Mouse (Mus musculus): ENCODE results near the gene Arl6ip1. TPM values are rescaled to one million over a fixed set of nuclear protein-coding genes. Genes with fewer than 3 reads are reported as not detected.

Arl6ip1 gene
- polyA plus RNA-seq, 1 experiment: 88.7 TPM

- 0 out of 2 replicates have a peak, but pooled peaks cover 3% of the 10 kb centered on the region for H3K4me1 ChIP-seq (ENCODE audit: control insufficient read depth, insufficient read depth, insufficient read length, low read length)
- no peak overlapping the region for H3K27ac ChIP-seq (replicated peaks; ENCODE audit: low read depth, low read length)
- H3K4me3 ChIP-seq (ENCODE audit: insufficient read depth, low read depth, low read length): no peak overlapping the region
Observed at GRCm38 (mm10) chr7:118123512-118124411, 5.7 kb downstream of the Arl6ip1 start.

- H3K4me1 ChIP-seq (ENCODE audit: control insufficient read depth, insufficient read depth, insufficient read length, low read length): 0 out of 2 replicates have a peak, but pooled peaks cover 3% of the 10 kb centered on the region
- no peak overlapping the region for H3K4me3 ChIP-seq (ENCODE audit: insufficient read depth, low read depth, low read length)
- no peak overlapping the region for H3K27ac ChIP-seq (replicated peaks; ENCODE audit: low read depth, low read length)
Observed at GRCm38 (mm10) chr7:118122235-118122634, 7.2 kb downstream of the Arl6ip1 start.

DNA sequence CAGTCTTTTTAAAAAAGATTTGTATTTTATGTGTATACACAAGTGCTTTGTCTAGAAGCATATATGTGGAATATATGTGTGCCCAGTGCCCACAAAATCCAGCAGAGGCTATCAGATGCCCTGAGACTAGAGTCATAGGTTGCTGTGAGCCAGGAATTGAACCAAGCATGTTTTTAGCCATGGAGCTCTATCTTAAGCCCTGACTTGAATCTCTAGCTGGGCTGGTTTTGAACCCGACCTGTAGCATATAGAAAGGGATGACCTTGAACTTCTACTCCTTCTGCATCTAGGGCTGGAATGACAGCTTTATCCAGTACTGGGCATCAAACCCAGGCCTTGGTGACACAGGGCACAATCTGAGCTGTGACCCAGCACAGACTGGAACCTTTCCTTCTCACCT is 8.8 kb downstream of the Arl6ip1 start:
- no peak overlapping the region for H3K27ac ChIP-seq (replicated peaks; ENCODE audit: low read depth, low read length)

GRCm38 (mm10) chr7:118119946-118120345 is 9.5 kb downstream of the Arl6ip1 start:
- H3K4me3 ChIP-seq (ENCODE audit: insufficient read depth, low read depth, low read length): no peak overlapping the region
- peaks cover 1% of the 10 kb centered on the region; the same call in 1 of the 2 replicates for H3K4me1 ChIP-seq (ENCODE audit: control insufficient read depth, insufficient read depth, insufficient read length, low read length)
- no peak overlapping the region for H3K27ac ChIP-seq (replicated peaks; ENCODE audit: low read depth, low read length)

More for the DNA sequence above, 8.8 kb downstream of the Arl6ip1 start:
- Histone ChIP-seq H3K4me1 (ENCODE audit: control insufficient read depth, insufficient read depth, insufficient read length, low read length) (no peaks in the 10 kb centered on the region), H3K4me3 (ENCODE audit: insufficient read depth, low read depth, low read length) (no peak overlapping the region)

DNA sequence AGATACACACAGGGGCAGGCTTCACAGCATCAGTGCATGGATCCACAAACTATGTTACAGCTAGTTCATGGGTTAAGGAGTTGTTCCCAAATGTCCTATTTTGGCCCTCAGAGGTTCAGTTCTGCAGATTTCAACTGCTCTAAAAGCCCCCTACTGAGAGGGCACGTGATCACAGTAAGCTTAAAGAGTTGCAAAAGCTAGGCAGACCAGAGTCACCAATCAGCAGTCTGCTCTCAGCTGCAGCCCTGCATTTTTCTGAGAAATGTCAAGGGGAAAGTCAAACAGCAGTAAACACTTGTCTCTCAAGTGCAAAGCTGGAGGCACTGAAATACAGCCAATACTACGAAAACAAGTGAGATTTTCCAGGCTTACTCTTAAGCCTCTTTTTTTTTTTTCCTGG is 10.3 kb downstream of the Arl6ip1 start:
- H3K27ac ChIP-seq (replicated peaks; ENCODE audit: low read depth, low read length): no peak overlapping the region
- peaks cover 7% of the 10 kb centered on the region; the same call in 1 of the 2 replicates for H3K4me1 ChIP-seq (ENCODE audit: control insufficient read depth, insufficient read depth, insufficient read length, low read length)

GRCm38 (mm10) chr7:118118426-118118825 is 11.0 kb downstream of the Arl6ip1 start:
- Histone ChIP-seq H3K4me1 (ENCODE audit: control insufficient read depth, insufficient read depth, insufficient read length, low read length) (peaks cover 7% of the 10 kb centered on the region; the same call in 1 of the 2 replicates), H3K27ac (replicated peaks; ENCODE audit: low read depth, low read length) (no peak overlapping the region), H3K4me3 (ENCODE audit: insufficient read depth, low read depth, low read length) (no peak overlapping the region)

More for the DNA sequence above, 10.3 kb downstream of the Arl6ip1 start:
- H3K4me3 ChIP-seq (ENCODE audit: insufficient read depth, low read depth, low read length): no peak overlapping the region

- H3K4me3 ChIP-seq (ENCODE audit: insufficient read depth, low read depth, low read length): no peak overlapping the region
- peaks cover 10% of the 10 kb centered on the region; the same call in 1 of the 2 replicates for H3K4me1 ChIP-seq (ENCODE audit: control insufficient read depth, insufficient read depth, insufficient read length, low read length)
- 0 out of 2 replicates have a peak overlapping the region, but pooled peaks have one; percentile 19 for H3K27ac ChIP-seq (replicated peaks; ENCODE audit: low read depth, low read length)
Observed at GRCm38 (mm10) chr7:118117539-118118210, 11.8 kb downstream of the Arl6ip1 start.

DNA sequence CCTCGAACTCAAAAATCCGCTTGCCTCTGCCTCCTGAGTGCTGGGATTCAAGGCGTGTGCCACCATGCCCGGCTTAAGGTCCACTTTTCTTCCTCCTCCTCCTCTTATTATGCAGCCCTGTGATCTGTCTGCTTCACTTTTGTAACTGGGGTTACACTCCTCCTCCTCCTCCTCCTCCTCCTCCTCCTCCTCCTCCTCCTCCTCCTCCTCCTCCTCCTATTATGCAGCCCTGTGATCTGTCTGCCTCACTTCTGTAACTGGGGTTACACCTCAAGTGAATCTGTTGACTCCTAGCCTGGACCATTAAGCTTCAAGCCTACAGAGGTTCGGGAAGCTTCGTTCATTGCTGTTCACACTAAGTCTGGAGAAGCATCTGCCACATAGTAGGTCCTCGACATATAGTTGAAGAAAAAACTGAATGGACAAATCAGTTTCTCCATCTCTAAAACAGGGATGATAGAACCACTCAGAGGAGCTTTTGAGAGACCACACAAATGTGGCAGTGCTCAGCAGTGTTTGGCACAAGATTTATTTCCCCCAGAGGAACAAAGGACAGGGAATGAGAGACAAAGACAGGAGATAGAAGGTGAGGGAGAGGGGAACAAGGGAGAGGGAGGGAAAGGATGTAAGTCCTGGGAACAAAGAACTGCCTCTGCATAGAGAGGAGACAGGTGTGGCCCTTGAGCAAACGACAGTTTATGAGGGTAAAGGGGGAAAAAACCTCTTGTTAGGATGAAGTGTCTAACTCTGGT is 12.5 kb downstream of the Arl6ip1 start:
- Histone ChIP-seq H3K27ac (replicated peaks; ENCODE audit: low read depth, low read length) (no peak overlapping the region), H3K4me3 (ENCODE audit: insufficient read depth, low read depth, low read length) (no peak overlapping the region), H3K4me1 (ENCODE audit: control insufficient read depth, insufficient read depth, insufficient read length, low read length) (peaks cover 13% of the 10 kb centered on the region; the same call in 1 of the 2 replicates)

GRCm38 (mm10) chr7:118115877-118116568 is 13.4 kb downstream of the Arl6ip1 start, which contains the start of gene Rps15a:
Gene Rps15a (minus strand): TSS chr7:118116188.
- H3K4me1 ChIP-seq (ENCODE audit: control insufficient read depth, insufficient read depth, insufficient read length, low read length): peaks cover 13% of the 10 kb centered on the region; the same call in 1 of the 2 replicates
- peak within 1 kb of the TSS; percentile 69 for H3K27ac ChIP-seq (replicated peaks; ENCODE audit: low read depth, low read length)
- peak within 1 kb of the TSS; percentile 91 for H3K4me3 ChIP-seq (ENCODE audit: insufficient read depth, low read depth, low read length)

GRCm38 (mm10) chr7:118115533-118115876 is 14.0 kb downstream of the Arl6ip1 start:
- Histone ChIP-seq H3K4me1 (ENCODE audit: control insufficient read depth, insufficient read depth, insufficient read length, low read length) (peaks cover 13% of the 10 kb centered on the region; the same call in 1 of the 2 replicates), H3K27ac (replicated peaks; ENCODE audit: low read depth, low read length) (peak overlapping the region; percentile 44), H3K4me3 (ENCODE audit: insufficient read depth, low read depth, low read length) (peak overlapping the region; percentile 91)

GRCm38 (mm10) chr7:118113541-118114297 is 15.7 kb downstream of the Arl6ip1 start:
- no peak overlapping the region for H3K27ac ChIP-seq (replicated peaks; ENCODE audit: low read depth, low read length)
- no peak overlapping the region for H3K4me3 ChIP-seq (ENCODE audit: insufficient read depth, low read depth, low read length)
- H3K4me1 ChIP-seq (ENCODE audit: control insufficient read depth, insufficient read depth, insufficient read length, low read length): peaks cover 13% of the 10 kb centered on the region; the same call in 1 of the 2 replicates

DNA sequence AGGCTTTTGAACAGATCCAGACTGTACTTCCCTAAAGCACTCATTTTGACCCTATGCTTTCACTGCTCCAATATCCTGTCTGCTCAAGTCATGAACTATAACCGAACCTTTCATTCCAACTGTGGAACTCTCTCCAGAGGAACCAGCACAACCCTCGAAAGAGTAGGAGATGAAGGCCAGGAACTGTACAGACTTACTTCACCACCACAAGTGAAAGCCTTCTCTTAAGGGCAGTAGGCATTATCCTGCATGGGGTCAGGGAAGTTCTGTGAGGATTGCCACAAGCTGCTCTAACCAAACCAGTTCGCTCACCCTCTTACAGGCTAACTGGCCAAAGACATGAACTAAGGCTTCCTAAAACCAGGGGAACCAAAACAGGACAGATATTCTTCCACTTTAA is 18.3 kb downstream of the Arl6ip1 start:
- no peak overlapping the region for H3K4me3 ChIP-seq (ENCODE audit: insufficient read depth, low read depth, low read length)
- H3K27ac ChIP-seq (replicated peaks; ENCODE audit: low read depth, low read length): no peak overlapping the region

GRCm38 (mm10) chr7:118107671-118108070 is 21.8 kb downstream of the Arl6ip1 start:
- Histone ChIP-seq H3K4me3 (ENCODE audit: insufficient read depth, low read depth, low read length) (no peak overlapping the region), H3K4me1 (ENCODE audit: control insufficient read depth, insufficient read depth, insufficient read length, low read length) (0 out of 2 replicates have a peak, but pooled peaks cover 4% of the 10 kb centered on the region), H3K27ac (replicated peaks; ENCODE audit: low read depth, low read length) (no peak overlapping the region)

More for the DNA sequence above, 18.3 kb downstream of the Arl6ip1 start:
- H3K4me1 ChIP-seq (ENCODE audit: control insufficient read depth, insufficient read depth, insufficient read length, low read length): peaks cover 13% of the 10 kb centered on the region; the same call in 1 of the 2 replicates
